Mouse (Mus musculus) liver, postnatal 0 days (tissue): ENCODE measurements around the gene Atox1.
A peak's percentile ranks its signal among the peaks of the same experiment; 100 is the strongest.

ENCODE experiments used
- CTCF ChIP-seq: sonication (generic); IDR thresholded peaks from 2 replicates; pipeline ENCODE4 v1.5.1; 2016; ENCODE audit warnings: antibody characterized with exemption, low read depth
- EP300 ChIP-seq: IDR thresholded peaks from 2 replicates; pipeline ENCODE4 v1.6.1; 2016; ENCODE audit warnings: antibody characterized with exemption, low read depth, mild to moderate bottlenecking

DNA sequence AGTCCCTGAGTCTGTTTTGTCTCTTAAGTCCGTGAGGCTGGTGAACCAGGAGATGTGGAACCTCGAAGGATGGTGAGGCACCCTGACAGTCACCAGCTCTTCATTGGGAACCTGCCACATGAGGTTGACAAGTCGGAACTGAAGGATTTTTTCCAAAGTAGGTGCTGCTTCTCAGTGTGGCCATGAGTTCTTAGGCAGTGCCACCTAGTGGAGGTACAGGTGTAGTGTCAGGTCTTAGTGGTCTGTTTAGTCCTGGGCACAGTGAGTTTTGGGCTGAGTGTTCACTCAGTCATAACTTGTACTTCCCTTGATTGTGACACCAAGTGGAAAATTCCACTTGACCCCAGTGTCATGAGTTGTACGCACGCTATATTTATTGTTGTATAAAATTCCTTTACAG lies 36.8 kb upstream of the Atox1 start:
- peak; percentile 89 for TF ChIP-seq CTCF
- no peak for TF ChIP-seq EP300
